Mouse (Mus musculus): ENCODE data around the gene Yju2. TPM values are rescaled to one million over a fixed set of nuclear protein-coding genes. Genes with fewer than 3 reads are reported as not detected.
A peak's percentile ranks its signal among the peaks of the same experiment; 100 is the strongest.

The Yju2 gene
- polyA plus RNA-seq, 1 experiment = 7.2 TPM

DNA sequence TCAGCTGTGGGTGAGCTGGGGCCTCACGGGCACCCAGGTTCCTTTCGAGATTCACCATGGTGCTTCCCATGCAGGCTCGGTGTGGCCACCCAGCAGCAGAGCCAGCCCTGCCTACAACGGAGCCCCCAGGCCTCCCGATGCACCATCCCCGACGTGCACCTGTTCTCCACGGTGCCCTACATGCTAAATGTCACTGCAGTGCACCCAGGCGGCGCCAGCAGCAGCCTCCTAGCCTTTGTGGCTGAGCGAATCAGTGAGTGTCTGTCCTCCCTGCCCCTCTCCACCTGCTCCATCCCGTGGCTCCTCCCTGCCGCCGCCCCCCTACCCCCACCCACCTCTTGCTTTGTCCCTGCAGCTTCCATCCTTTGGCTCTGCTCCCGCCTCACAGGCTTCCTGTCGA, 4.7 kb upstream of the Yju2 start:
- no peaks in the 10 kb centered on the region for H3K27me3 ChIP-seq (replicated peaks; ENCODE audit: control insufficient read depth, insufficient read depth, low read length)
- no peak for DNase-seq
- no peak overlapping the region for H3K27ac ChIP-seq (ENCODE audit: insufficient read depth, low read depth, low read length)
- H3K4me3 ChIP-seq (ENCODE audit: insufficient read depth, low read depth, low read length) = no peak overlapping the region
- TF ChIP-seq POLR2A (IDR thresholded peaks at IDR 0.05; ENCODE audit: low read depth, low read length) = no peak
- no peak for TF ChIP-seq CTCF (conservative IDR thresholded peaks at IDR 0.05; ENCODE audit: insufficient read depth, insufficient read length, low read depth, low read length)
- 45% methylated on average over 16 of the region's 16 CpGs for WGBS
- peaks cover 7% of the 10 kb centered on the region; the same call in 1 of the 2 replicates for H3K4me1 ChIP-seq (ENCODE audit: control insufficient read depth, insufficient read depth, low read length)
- H3K36me3 ChIP-seq (ENCODE audit: control insufficient read depth, insufficient read depth, low read length) = no peaks in the 10 kb centered on the region

DNA sequence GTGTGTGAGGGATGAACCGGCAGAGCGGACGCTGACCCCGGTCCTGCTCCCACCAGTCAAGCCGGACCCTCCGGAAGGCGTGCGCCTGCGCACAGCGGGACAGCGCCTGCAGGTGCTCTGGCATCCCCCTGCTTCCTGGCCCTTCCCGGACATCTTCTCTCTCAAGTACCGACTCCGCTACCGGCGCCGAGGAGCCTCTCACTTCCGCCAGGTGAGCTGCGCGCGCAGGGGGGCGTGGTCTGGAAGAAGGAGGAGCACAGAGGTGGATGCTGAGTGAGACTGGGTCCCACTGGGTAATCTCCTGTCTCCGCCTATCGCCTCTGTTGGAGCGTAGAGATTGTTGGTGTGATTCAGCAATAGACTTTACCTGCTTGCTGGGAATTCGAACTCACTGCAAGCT, 2.8 kb upstream of the Yju2 start:
- no peak for TF ChIP-seq CTCF (conservative IDR thresholded peaks at IDR 0.05; ENCODE audit: insufficient read depth, insufficient read length, low read depth, low read length)
- TF ChIP-seq POLR2A (IDR thresholded peaks at IDR 0.05; ENCODE audit: low read depth, low read length) = no peak
- H3K27ac ChIP-seq (ENCODE audit: insufficient read depth, low read depth, low read length) = no peak overlapping the region
- peaks cover 10% of the 10 kb centered on the region; the same call in 1 of the 2 replicates for H3K4me1 ChIP-seq (ENCODE audit: control insufficient read depth, insufficient read depth, low read length)
- no peaks in the 10 kb centered on the region for H3K27me3 ChIP-seq (replicated peaks; ENCODE audit: control insufficient read depth, insufficient read depth, low read length)
- 3% methylated on average over 26 of the region's 26 CpGs for WGBS
- no peaks in the 10 kb centered on the region for H3K36me3 ChIP-seq (ENCODE audit: control insufficient read depth, insufficient read depth, low read length)
- peak; percentile 88 for DNase-seq
- H3K4me3 ChIP-seq (ENCODE audit: insufficient read depth, low read depth, low read length) = peak overlapping the region; percentile 62

DNA sequence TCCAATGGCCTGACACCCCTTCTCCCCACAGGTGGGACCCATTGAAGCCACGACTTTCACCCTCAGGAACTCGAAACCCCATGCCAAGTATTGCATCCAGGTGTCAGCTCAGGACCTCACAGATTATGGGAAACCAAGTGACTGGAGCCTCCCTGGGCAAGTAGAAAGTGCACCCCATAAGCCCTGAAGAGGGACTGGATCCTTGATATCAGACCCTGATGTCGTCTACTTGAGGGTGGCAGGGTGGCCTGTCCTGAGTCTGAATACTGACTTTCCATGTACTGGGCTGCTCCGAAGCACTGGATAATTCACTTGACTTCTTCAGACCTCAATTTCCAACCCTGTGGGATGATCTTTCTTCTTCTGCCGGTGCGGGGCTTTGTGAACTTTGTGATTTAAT, 2.3 kb upstream of the Yju2 start:
- TF ChIP-seq CTCF (conservative IDR thresholded peaks at IDR 0.05; ENCODE audit: insufficient read depth, insufficient read length, low read depth, low read length) = no peak
- no peak for TF ChIP-seq POLR2A (IDR thresholded peaks at IDR 0.05; ENCODE audit: low read depth, low read length)
- H3K4me1 ChIP-seq (ENCODE audit: control insufficient read depth, insufficient read depth, low read length) = peaks cover 10% of the 10 kb centered on the region; the same call in 1 of the 2 replicates
- H3K27me3 ChIP-seq (replicated peaks; ENCODE audit: control insufficient read depth, insufficient read depth, low read length) = no peaks in the 10 kb centered on the region
- no peaks in the 10 kb centered on the region for H3K36me3 ChIP-seq (ENCODE audit: control insufficient read depth, insufficient read depth, low read length)
- WGBS = 42% methylated on average over 6 of the region's 6 CpGs
- no peak overlapping the region for H3K27ac ChIP-seq (ENCODE audit: insufficient read depth, low read depth, low read length)
- H3K4me3 ChIP-seq (ENCODE audit: insufficient read depth, low read depth, low read length) = peak overlapping the region; percentile 62
- DNase-seq = no peak

DNA sequence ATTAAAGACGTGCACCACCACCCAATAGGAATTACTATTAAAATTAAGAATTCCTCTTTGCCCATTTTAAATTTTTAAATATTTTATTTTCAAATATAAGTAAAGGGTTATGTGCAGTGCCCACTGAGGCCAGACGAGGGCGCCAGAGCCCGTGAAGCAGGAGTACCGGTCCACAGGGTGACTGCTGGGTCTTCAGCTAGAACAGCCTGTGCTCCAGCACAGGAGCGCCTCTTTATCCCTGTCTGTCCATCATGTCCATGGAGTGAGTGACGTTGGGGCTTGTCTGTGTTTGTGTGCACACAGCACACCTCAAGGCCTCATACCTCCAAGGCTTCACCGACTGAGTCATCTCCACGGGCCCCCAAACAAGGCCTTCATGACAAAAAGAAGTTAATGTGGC, 1.7 kb upstream of the Yju2 start:
- Histone ChIP-seq H3K36me3 (ENCODE audit: control insufficient read depth, insufficient read depth, low read length) (no peaks in the 10 kb centered on the region), H3K27ac (ENCODE audit: insufficient read depth, low read depth, low read length) (no peak overlapping the region), H3K27me3 (replicated peaks; ENCODE audit: control insufficient read depth, insufficient read depth, low read length) (no peaks in the 10 kb centered on the region), H3K4me3 (ENCODE audit: insufficient read depth, low read depth, low read length) (no peak overlapping the region), H3K4me1 (ENCODE audit: control insufficient read depth, insufficient read depth, low read length) (peaks cover 10% of the 10 kb centered on the region; the same call in 1 of the 2 replicates)
- peak; percentile 76 for DNase-seq
- WGBS = 15% methylated on average over 9 of the region's 9 CpGs
- TF ChIP-seq CTCF (conservative IDR thresholded peaks at IDR 0.05; ENCODE audit: insufficient read depth, insufficient read length, low read depth, low read length) (peak; percentile 79), POLR2A (IDR thresholded peaks at IDR 0.05; ENCODE audit: low read depth, low read length) (no peak)

DNA sequence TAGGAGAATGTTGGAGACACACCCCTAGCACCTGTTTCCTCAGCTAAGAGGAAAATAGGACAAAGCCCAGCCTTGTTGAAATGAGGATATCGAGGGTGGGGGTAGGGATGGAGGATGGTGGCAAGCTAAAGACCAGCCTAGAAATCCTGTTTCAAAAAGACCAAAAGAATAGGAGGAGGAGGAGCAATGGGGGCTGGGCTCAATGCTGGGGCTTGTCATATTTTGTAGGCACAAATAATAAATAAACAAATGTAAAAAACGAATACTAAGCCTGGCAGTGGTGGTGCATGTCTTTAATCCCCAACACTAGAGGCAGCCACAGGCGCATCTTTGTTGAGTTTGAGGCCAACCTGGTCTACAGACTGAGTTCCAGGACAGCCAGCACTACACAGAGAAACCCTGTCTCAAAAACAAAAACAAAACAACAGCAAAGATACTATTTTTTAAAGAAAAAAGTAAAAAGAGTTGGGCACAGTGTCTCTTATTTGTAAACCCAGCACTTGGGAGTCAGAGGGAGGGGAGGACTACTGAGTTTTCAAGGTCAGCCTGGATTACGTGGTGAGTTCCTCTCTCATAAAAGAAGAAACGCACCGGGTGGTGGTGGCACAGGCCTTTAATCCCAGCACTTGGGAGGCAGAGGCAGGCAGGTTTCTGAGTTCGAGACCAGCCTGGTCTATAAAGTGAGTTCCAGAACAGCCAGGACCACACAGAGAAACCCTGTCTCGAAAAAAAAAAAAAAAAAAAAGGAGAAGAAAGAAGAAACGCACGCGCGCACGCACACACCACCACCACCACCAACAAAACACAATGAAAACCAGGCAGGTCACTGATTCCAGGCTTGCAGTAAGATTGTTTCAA, 944 bp upstream of the Yju2 start:
- Histone ChIP-seq H3K36me3 (ENCODE audit: control insufficient read depth, insufficient read depth, low read length) (no peaks in the 10 kb centered on the region), H3K4me1 (ENCODE audit: control insufficient read depth, insufficient read depth, low read length) (peaks cover 10% of the 10 kb centered on the region; the same call in 1 of the 2 replicates), H3K27ac (ENCODE audit: insufficient read depth, low read depth, low read length) (0 out of 2 replicates have a peak overlapping the region, but pooled peaks have one; percentile 36), H3K27me3 (replicated peaks; ENCODE audit: control insufficient read depth, insufficient read depth, low read length) (no peaks in the 10 kb centered on the region), H3K4me3 (ENCODE audit: insufficient read depth, low read depth, low read length) (peak overlapping the region; percentile 33; the same call in 1 of the 2 replicates)
- no peak for DNase-seq
- TF ChIP-seq CTCF (conservative IDR thresholded peaks at IDR 0.05; ENCODE audit: insufficient read depth, insufficient read length, low read depth, low read length) = no peak
- no peak for TF ChIP-seq POLR2A (IDR thresholded peaks at IDR 0.05; ENCODE audit: low read depth, low read length)
- 80% methylated on average over 13 of the region's 13 CpGs for WGBS

DNA sequence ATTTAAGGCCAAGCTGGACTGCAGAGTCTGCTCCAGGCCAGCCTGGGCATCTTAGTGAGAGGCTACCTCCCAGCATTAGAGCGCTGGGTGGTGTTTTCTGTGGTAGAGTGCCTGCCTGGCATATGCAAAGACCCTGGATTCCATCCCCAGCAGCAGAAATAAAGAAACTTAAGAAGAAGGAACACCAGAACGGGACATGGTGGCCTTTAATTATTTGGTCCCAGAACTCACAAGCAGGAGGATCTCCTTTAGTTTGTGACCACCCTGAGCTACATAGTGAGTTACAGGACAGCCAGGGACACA, 364 bp upstream of the Yju2 start:
- no peaks in the 10 kb centered on the region for H3K27me3 ChIP-seq (replicated peaks; ENCODE audit: control insufficient read depth, insufficient read depth, low read length)
- DNase-seq = no peak
- TF ChIP-seq POLR2A (IDR thresholded peaks at IDR 0.05; ENCODE audit: low read depth, low read length) (no peak), CTCF (conservative IDR thresholded peaks at IDR 0.05; ENCODE audit: insufficient read depth, insufficient read length, low read depth, low read length) (no peak)
- WGBS = 37% methylated on average over 2 of the region's 2 CpGs
- peak overlapping the region; percentile 33 for H3K4me3 ChIP-seq (ENCODE audit: insufficient read depth, low read depth, low read length)
- H3K36me3 ChIP-seq (ENCODE audit: control insufficient read depth, insufficient read depth, low read length) = no peaks in the 10 kb centered on the region
- peak overlapping the region; percentile 36; the same call in 1 of the 2 replicates for H3K27ac ChIP-seq (ENCODE audit: insufficient read depth, low read depth, low read length)
- peaks cover 10% of the 10 kb centered on the region; the same call in 1 of the 2 replicates for H3K4me1 ChIP-seq (ENCODE audit: control insufficient read depth, insufficient read depth, low read length)

DNA sequence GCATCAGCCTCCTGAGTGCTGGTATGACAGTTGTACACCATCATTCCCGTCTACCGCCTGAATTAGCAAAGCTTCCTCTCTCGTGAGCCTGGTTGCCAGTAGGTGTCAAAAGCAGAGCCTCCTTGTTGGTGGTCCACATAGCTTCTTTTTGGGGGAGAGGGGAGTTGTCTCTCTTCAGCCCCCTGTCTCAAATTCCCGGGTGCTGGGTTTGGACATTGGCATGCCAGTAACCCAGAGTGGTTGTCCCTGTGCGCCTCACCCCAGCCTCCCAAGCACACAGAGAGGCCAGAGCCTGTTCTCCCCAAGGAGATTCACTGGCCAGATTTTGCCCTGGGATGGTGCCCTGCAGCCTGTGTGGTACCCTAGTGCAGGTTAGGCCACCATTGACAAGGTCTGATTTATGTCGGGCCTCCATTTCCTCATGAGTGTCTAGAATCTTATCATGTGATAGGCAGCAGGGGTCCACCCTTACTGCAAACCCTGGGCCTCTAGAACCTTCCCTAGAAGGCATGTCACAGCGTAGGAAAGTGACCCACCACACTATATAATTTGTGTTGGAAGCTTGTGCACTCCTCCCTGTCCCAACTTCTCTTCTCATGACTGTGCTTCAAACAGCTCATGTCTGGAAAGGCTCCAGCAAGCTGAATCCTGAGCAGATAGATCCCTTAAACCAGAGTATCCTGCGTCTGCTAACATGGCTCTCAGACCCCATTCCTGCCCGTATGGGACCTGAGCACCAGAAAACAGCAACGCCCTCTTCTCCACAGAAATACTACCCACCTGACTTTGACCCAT, 1.2 kb downstream of the Yju2 start:
- DNase-seq = no peak
- 65% methylated on average over 10 of the region's 10 CpGs for WGBS
- Histone ChIP-seq H3K4me1 (ENCODE audit: control insufficient read depth, insufficient read depth, low read length) (peaks cover 10% of the 10 kb centered on the region; the same call in 1 of the 2 replicates), H3K4me3 (ENCODE audit: insufficient read depth, low read depth, low read length) (no peak overlapping the region), H3K27ac (ENCODE audit: insufficient read depth, low read depth, low read length) (0 out of 2 replicates have a peak overlapping the region, but pooled peaks have one; percentile 6), H3K27me3 (replicated peaks; ENCODE audit: control insufficient read depth, insufficient read depth, low read length) (no peaks in the 10 kb centered on the region), H3K36me3 (ENCODE audit: control insufficient read depth, insufficient read depth, low read length) (no peaks in the 10 kb centered on the region)
- no peak for TF ChIP-seq POLR2A (IDR thresholded peaks at IDR 0.05; ENCODE audit: low read depth, low read length)
